Mouse (Mus musculus) layer of hippocampus, adult 2 months (tissue): ENCODE measurements around the gene Calcoco2. TPM values are rescaled to one million over a fixed set of nuclear protein-coding genes. Genes with fewer than 3 reads are reported as not detected.
"Not testable (repeated sequence)": the region's sequence is repeated elsewhere in the genome, so short reads cannot be mapped to it uniquely, and the experiment has no call there.

Experiments
- DNase-seq, 2 experiments: peaks; one replicate each; pipeline ENCODE4 v3.0.0; 2022; ENCODE audit warnings: low spot score in 2 of 2
- H3K27ac ChIP-seq: fragments of 200-600 bp; 2 replicates; pipeline ENCODE4 v1.8.1; 2022
- H3K4me3 ChIP-seq: fragments of 200-600 bp; 2 replicates; pipeline ENCODE4 v1.8.1; 2022; ENCODE audit warnings: mild to moderate bottlenecking
- CTCF ChIP-seq: fragments of 200-600 bp; conservative IDR thresholded peaks from 2 replicates; pipeline ENCODE4 v1.8.1; 2022; ENCODE audit warnings: antibody characterized with exemption, mild to moderate bottlenecking, moderate library complexity
- long read RNA-seq, 2 experiments: library from polyadenylated mRNA; stranded (forward); transcript quantifications; one replicate each; pipeline ENCODE4 v2.0.0; 2021; ENCODE audit warnings: borderline mapping rate in 2 of 2
- total RNA-seq, 2 experiments: library from RNA; stranded (reverse); gene quantifications; 2 replicates each; pipeline ENCODE4 v1.2.3; 2021

Calcoco2 gene
- total RNA-seq: not detected
- long read RNA-seq, experiment 1: 0 reads
- long read RNA-seq, experiment 2: 0 reads

- DNase-seq: no peak
- Histone ChIP-seq H3K27ac (no peak within 1 kb of the TSS), H3K4me3 (no peak within 1 kb of the TSS)
- TF ChIP-seq CTCF: 0 out of 2 replicates have a peak, but pooled peaks have one; percentile 12
Observed at GRCm38 (mm10) chr11:96111751-96112150, at the start of gene Calcoco2. Gene Calcoco2, minus strand, starts transcription at chr11:96111964.

DNA sequence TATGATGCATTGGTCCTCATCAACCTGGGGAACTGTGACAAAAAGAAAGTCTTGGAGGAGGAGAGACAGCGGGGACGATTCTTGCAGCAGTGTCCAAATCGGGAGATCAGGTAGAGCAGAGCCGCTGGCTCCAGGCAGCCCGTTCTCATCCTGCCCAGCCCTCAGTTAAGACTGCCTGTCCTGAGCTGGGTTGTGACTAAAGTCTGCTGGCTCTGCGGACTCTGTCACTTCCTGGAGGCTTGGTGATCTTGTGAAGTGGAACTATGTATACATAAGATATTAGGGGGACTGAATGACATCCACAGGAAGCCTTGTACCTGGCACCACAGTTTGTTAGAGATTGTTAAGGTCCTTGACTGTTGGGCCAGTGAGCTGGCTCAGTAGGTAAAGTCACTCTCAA, 35.7 kb upstream of the Calcoco2 start:
- TF ChIP-seq CTCF: no peak
- Histone ChIP-seq H3K4me3 (no peak overlapping the region), H3K27ac (no peak overlapping the region)
- DNase-seq: no peak

- TF ChIP-seq CTCF: peak; percentile 89
- H3K4me3 ChIP-seq: no peak overlapping the region
- DNase-seq: peak; percentile 55 to 73
Observed at GRCm38 (mm10) chr11:96145622-96146270, 34.0 kb upstream of the Calcoco2 start.

GRCm38 (mm10) chr11:96143766-96144165, 32.0 kb upstream of the Calcoco2 start:
- TF ChIP-seq CTCF: no peak
- no peak overlapping the region for H3K27ac ChIP-seq
- H3K4me3 ChIP-seq: no peak overlapping the region
- no peak for DNase-seq

More at GRCm38 (mm10) chr11:96145622-96146270, 34.0 kb upstream of the Calcoco2 start:
- H3K27ac ChIP-seq: no peak overlapping the region

GRCm38 (mm10) chr11:96140726-96141175, 29.0 kb upstream of the Calcoco2 start:
- no peak overlapping the region for H3K4me3 ChIP-seq
- TF ChIP-seq CTCF: no peak
- no peak for DNase-seq
- H3K27ac ChIP-seq: no peak overlapping the region

DNA sequence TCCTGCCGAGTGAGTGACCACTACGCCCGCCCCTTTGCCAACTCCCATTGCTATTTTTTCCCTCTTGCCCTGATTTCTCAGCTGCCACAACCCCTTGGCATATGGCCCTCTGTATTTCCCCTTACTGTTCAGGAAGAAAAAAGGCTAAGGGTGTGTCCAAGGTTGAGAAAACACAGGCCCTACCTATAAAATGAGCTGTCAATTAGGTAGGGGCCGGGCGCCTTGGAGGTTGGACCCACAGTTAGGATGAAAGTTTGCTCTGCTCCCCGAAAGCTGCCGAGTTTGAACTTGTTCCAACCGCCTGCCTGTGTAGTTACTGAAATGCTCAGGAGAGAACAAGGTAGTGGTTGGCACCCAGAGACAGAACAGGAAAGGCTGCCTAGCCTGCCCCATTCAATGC, 24.1 kb upstream of the Calcoco2 start:
- Histone ChIP-seq H3K4me3 (no peak overlapping the region), H3K27ac (no peak overlapping the region)
- no peak for DNase-seq
- no peak for TF ChIP-seq CTCF

GRCm38 (mm10) chr11:96133239-96133865, 21.6 kb upstream of the Calcoco2 start, which contains the start of gene Ttll6:
Gene Ttll6, plus strand, starts transcription at chr11:96133786.
- H3K27ac ChIP-seq: no peak within 1 kb of the TSS
- no peak within 1 kb of the TSS for H3K4me3 ChIP-seq
- peak; percentile 87 for TF ChIP-seq CTCF
- peak in 1 of 2 experiments; percentile 63 for DNase-seq

DNA sequence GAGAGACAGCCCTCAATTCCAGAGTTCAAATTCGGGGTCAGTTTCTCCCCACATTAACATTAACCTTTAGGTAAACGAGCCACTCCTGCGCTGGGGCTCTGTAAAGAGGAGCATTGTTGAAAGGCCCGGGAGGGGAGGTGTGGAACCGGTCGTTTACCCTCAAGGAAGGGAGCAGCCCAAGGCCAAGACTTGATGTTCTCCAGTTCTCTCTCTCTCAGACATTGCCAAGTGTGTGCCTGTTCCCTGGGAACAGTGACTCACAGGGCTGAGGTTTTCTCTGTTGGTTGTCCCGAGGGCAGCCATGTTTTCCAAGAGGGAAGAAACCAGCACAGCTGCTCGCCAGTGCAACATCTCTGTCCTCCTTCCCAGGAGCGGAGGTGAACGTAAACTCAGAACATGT, 18.8 kb upstream of the Calcoco2 start:
- no peak for DNase-seq
- H3K27ac ChIP-seq: no peak overlapping the region
- TF ChIP-seq CTCF: no peak
- H3K4me3 ChIP-seq: no peak overlapping the region

GRCm38 (mm10) chr11:96124052-96124914, 12.5 kb upstream of the Calcoco2 start:
- Histone ChIP-seq H3K27ac (no peak overlapping the region), H3K4me3 (peak overlapping the region; percentile 41)
- no peak for TF ChIP-seq CTCF
- DNase-seq: no peak

DNA sequence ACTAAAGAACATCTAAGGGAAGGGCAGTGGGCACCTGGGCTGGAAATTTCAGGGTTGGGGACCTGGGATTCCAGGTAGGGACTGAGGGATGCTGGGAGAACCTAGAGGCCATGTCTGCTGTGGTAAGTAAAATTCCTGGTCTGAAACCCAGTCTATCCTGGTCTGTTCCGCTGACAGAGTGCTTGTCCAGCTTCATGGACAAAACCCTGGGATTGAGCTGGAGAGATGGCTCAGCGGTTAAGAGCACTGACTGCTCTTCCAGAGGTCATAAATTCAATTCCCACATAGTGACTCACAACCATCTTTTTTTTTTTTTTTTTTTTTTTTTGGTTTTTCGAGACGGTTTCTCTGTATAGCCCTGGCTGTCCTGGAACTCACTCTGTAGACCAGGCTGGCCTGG, 11.0 kb upstream of the Calcoco2 start:
- not testable (repeated sequence) for H3K4me3 ChIP-seq, H3K27ac ChIP-seq, DNase-seq

- Histone ChIP-seq H3K27ac (no peak overlapping the region), H3K4me3 (no peak overlapping the region)
- TF ChIP-seq CTCF: no peak
- no peak for DNase-seq
Observed at GRCm38 (mm10) chr11:96119401-96119800, 7.6 kb upstream of the Calcoco2 start.

GRCm38 (mm10) chr11:96116925-96117324, 5.2 kb upstream of the Calcoco2 start:
- H3K4me3 ChIP-seq, H3K27ac ChIP-seq, DNase-seq: not testable (repeated sequence)

GRCm38 (mm10) chr11:96116116-96116515, 4.4 kb upstream of the Calcoco2 start:
- DNase-seq: no peak
- Histone ChIP-seq H3K4me3 (no peak overlapping the region), H3K27ac (no peak overlapping the region)
- TF ChIP-seq CTCF: no peak
